Mouse (Mus musculus): ENCODE results near the gene Creg1. TPM values are rescaled to one million over a fixed set of nuclear protein-coding genes. Genes with fewer than 3 reads are reported as not detected.

The Creg1 gene
- polyA plus RNA-seq, 1 experiment from 2014 or later: 69.9 TPM

- WGBS: 74% methylated on average over 9 of the region's 9 CpGs
Measured at GRCm38 (mm10) chr1:165816391-165816790, 52.8 kb downstream of the Creg1 start.

GRCm38 (mm10) chr1:165817264-165817663, 53.7 kb downstream of the Creg1 start:
- Histone ChIP-seq H3K4me1 (replicated peaks) (peaks cover 28% of the 10 kb centered on the region), H3K36me3 (no peaks in the 10 kb centered on the region), H3K4me3 (no peak overlapping the region), H3K9me3 (replicated peaks) (no peaks in the 10 kb centered on the region), H3K27me3 (0 out of 2 replicates have a peak, but pooled peaks cover 12% of the 10 kb centered on the region), H3K4me2 (no peak overlapping the region), H3K27ac (no peak overlapping the region), H3K9ac (no peak overlapping the region)
- 48% methylated on average over 9 of the region's 9 CpGs for WGBS
- no peak for ATAC-seq (replicated peaks; ENCODE audit: insufficient number of reproducible peaks, insufficient read depth, low FRiP score, low read depth)

More at GRCm38 (mm10) chr1:165816391-165816790, 52.8 kb downstream of the Creg1 start:
- Histone ChIP-seq H3K27ac (no peak overlapping the region), H3K9ac (no peak overlapping the region), H3K9me3 (replicated peaks) (no peaks in the 10 kb centered on the region), H3K4me2 (no peak overlapping the region), H3K4me3 (no peak overlapping the region), H3K36me3 (no peaks in the 10 kb centered on the region), H3K4me1 (replicated peaks) (peaks cover 28% of the 10 kb centered on the region), H3K27me3 (0 out of 2 replicates have a peak, but pooled peaks cover 12% of the 10 kb centered on the region)
- no peak for ATAC-seq (replicated peaks; ENCODE audit: insufficient number of reproducible peaks, insufficient read depth, low FRiP score, low read depth)

- Histone ChIP-seq H3K4me1 (replicated peaks) (peaks cover 28% of the 10 kb centered on the region), H3K9me3 (replicated peaks) (no peaks in the 10 kb centered on the region), H3K27me3 (0 out of 2 replicates have a peak, but pooled peaks cover 12% of the 10 kb centered on the region), H3K36me3 (no peaks in the 10 kb centered on the region), H3K4me2 (no peak overlapping the region), H3K4me3 (no peak overlapping the region), H3K27ac (no peak overlapping the region), H3K9ac (no peak overlapping the region)
- 25% methylated on average over 8 of the region's 8 CpGs for WGBS
- ATAC-seq (replicated peaks; ENCODE audit: insufficient number of reproducible peaks, insufficient read depth, low FRiP score, low read depth): no peak
Measured at GRCm38 (mm10) chr1:165818145-165818860, 54.8 kb downstream of the Creg1 start.

GRCm38 (mm10) chr1:165819147-165819546, 55.6 kb downstream of the Creg1 start:
- no peak for ATAC-seq (replicated peaks; ENCODE audit: insufficient number of reproducible peaks, insufficient read depth, low FRiP score, low read depth)
- peaks cover 24% of the 10 kb centered on the region for H3K4me1 ChIP-seq (replicated peaks)
- no peaks in the 10 kb centered on the region for H3K36me3 ChIP-seq
- no peak overlapping the region for H3K4me2 ChIP-seq
- H3K4me3 ChIP-seq: no peak overlapping the region
- 0 out of 2 replicates have a peak, but pooled peaks cover 12% of the 10 kb centered on the region for H3K27me3 ChIP-seq
- H3K9me3 ChIP-seq (replicated peaks): no peaks in the 10 kb centered on the region
- WGBS: 70% methylated on average over 4 of the region's 4 CpGs
- no peak overlapping the region for H3K9ac ChIP-seq
- H3K27ac ChIP-seq: no peak overlapping the region

DNA sequence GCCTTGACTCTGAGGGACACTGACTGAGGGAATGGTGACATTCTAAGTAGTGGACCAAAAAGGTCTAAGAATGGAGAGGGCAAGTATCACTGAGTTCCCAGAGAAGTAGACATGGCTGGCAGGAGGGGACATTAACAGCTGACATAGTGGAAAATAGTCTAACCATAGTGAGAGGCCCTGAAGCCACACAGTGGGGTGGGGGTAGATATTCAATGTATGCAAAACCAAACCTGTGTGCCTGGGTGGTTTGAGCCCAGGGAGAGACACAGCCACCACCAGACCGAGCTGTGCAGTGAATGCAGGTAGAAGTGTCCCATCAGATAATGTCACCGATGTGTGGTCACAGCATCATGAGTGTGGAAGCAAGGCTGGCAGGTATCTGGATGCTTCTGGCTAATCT, 58.5 kb downstream of the Creg1 start:
- peaks cover 14% of the 10 kb centered on the region for H3K4me1 ChIP-seq (replicated peaks)
- WGBS: 66% methylated on average over 2 of the region's 2 CpGs

More for the DNA sequence above, 58.5 kb downstream of the Creg1 start:
- 0 out of 2 replicates have a peak, but pooled peaks cover 5% of the 10 kb centered on the region for H3K27me3 ChIP-seq
- H3K36me3 ChIP-seq: no peaks in the 10 kb centered on the region
- H3K4me2 ChIP-seq: no peak overlapping the region
- H3K9me3 ChIP-seq (replicated peaks): no peaks in the 10 kb centered on the region
- H3K9ac ChIP-seq: no peak overlapping the region
- no peak for ATAC-seq (replicated peaks; ENCODE audit: insufficient number of reproducible peaks, insufficient read depth, low FRiP score, low read depth)
- H3K27ac ChIP-seq: no peak overlapping the region
- H3K4me3 ChIP-seq: no peak overlapping the region

Other genes starting within 250 kb of the Creg1 start
- 89.9 and 105 TPM in 2 replicates for gene Mpzl1, start 129.2 kb upstream of the Creg1 start, polyA plus RNA-seq (2015; fragmentation: Nextera tagmentation; extraction: Ambion mirVana)
- 90.4 and 98.4 TPM in 2 replicates for gene Rcsd1, start 54.0 kb upstream of the Creg1 start, polyA plus RNA-seq (2015; fragmentation: Nextera tagmentation; extraction: Ambion mirVana)
- gene Cd247, start 24.9 kb downstream of the Creg1 start, polyA plus RNA-seq (2015; fragmentation: Nextera tagmentation; extraction: Ambion mirVana): 0.89 and 5.5 TPM in 2 replicates
- 8.4 and 11.4 TPM in 2 replicates for gene Pou2f1, start 238.9 kb downstream of the Creg1 start, polyA plus RNA-seq (2015; fragmentation: Nextera tagmentation; extraction: Ambion mirVana)

Measured in heart, embryonic 15.5 days (tissue).